Mouse (Mus musculus): ENCODE measurements around the gene Spef1. TPM values are rescaled to one million over a fixed set of nuclear protein-coding genes. Genes with fewer than 3 reads are reported as not detected.

Gene Spef1
- polyA plus RNA-seq, 1 experiment from 2014 or later: 3.7 TPM

GRCm38 (mm10) chr2:131148353-131149253 lies 38.5 kb downstream of the Spef1 start:
- Histone ChIP-seq H3K4me1 (replicated peaks; ENCODE audit: insufficient read depth, low read length) (no peaks in the 10 kb centered on the region), H3K36me3 (ENCODE audit: insufficient read depth, low read length) (peaks cover 63% of the 10 kb centered on the region), H3K4me3 (replicated peaks; ENCODE audit: low read depth, low read length) (no peak overlapping the region), H3K4me2 (ENCODE audit: low read length) (no peak overlapping the region), H3K9me3 (replicated peaks; ENCODE audit: low read length) (no peaks in the 10 kb centered on the region), H3K9ac (ENCODE audit: low read depth, low read length) (no peak overlapping the region), H3K27me3 (ENCODE audit: insufficient read depth, low read length) (no peaks in the 10 kb centered on the region), H3K27ac (peak overlapping the region; percentile 36; the same call in 1 of the 2 replicates)
- TF ChIP-seq CTCF (IDR thresholded peaks at IDR 0.05; ENCODE audit: low read depth): no peak
- WGBS: 84% methylated on average over 8 of the region's 8 CpGs
- no peak for DNase-seq (ENCODE audit: low spot score)
- 0 out of 2 replicates have a peak, but pooled peaks have one; percentile 22 for ATAC-seq (replicated peaks; ENCODE audit: low FRiP score, low read depth)

DNA sequence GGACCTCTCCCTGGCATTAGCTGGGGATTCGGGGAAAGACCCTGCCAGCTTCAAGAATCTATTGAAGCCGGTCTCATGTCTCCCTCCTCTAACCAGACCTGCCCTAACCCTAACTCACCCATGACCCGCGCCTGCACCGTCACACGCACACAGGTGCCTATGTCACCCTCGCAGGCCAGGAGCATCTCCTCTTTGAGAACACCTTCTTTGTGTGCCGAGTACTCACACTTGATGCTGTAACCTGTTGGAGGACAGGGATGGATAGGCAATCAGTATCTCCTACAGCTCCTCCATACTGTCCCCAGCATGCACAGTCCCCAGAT lies 40.1 kb downstream of the Spef1 start:
- WGBS: 92% methylated on average over 8 of the region's 8 CpGs
- H3K9ac ChIP-seq (ENCODE audit: low read depth, low read length): no peak overlapping the region

DNA sequence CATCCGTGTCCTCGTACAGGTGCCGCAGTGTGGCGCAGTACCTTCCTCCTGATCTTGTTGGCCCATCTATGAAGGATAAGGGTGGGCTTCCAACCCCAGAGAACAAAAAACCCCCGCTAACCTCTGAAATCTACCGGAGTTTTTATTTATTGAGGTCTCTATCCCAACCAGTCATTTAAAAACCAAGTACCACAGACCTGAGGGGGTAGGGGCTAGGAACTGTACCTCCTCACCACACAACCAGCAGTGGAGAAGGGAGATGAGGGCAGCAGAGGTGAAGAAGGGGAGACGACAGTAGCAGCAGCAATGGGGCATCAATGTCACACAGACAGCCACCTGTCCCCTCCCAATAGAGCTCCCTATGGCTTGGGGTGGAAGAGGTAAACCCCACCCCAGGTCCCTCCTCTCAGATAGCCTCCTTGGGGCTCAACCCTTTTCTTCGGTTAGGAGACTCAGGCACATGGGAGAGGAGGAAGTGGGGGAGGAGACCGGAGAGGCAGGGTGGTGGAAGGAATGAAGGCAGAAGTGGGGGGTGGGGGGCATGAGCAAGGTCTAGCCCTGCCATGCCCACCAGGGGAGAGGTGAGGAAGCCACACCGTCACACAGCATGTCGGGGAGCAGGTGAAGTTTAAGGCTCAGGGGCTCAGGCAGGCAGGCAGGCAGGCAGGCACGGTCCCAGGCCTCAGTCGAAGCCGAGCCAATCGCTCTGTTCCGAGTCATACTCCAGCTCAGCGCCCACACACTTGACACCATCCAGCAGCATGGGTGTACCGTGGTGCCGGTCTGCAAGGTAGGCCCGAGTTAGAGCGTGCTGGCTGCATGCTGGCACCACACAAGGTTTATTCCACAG lies 40.7 kb downstream of the Spef1 start:
- H3K27ac ChIP-seq: no peak overlapping the region
- ATAC-seq (replicated peaks; ENCODE audit: low FRiP score, low read depth) (no peak), DNase-seq (ENCODE audit: low spot score) (no peak)
- H3K9me3 ChIP-seq (replicated peaks; ENCODE audit: low read length): no peaks in the 10 kb centered on the region
- no peaks in the 10 kb centered on the region for H3K27me3 ChIP-seq (ENCODE audit: insufficient read depth, low read length)
- WGBS: 78% methylated on average over 21 of the region's 21 CpGs
- H3K4me3 ChIP-seq (replicated peaks; ENCODE audit: low read depth, low read length): no peak overlapping the region
- peaks cover 7% of the 10 kb centered on the region; the same call in 1 of the 2 replicates for H3K4me1 ChIP-seq (replicated peaks; ENCODE audit: insufficient read depth, low read length)
- TF ChIP-seq CTCF (IDR thresholded peaks at IDR 0.05; ENCODE audit: low read depth): no peak
- H3K4me2 ChIP-seq (ENCODE audit: low read length): no peak overlapping the region
- no peak overlapping the region for H3K9ac ChIP-seq (ENCODE audit: low read depth, low read length)
- H3K36me3 ChIP-seq (ENCODE audit: insufficient read depth, low read length): peaks cover 64% of the 10 kb centered on the region

More for the DNA sequence above, 40.1 kb downstream of the Spef1 start:
- Histone ChIP-seq H3K4me3 (replicated peaks; ENCODE audit: low read depth, low read length) (no peak overlapping the region), H3K9me3 (replicated peaks; ENCODE audit: low read length) (no peaks in the 10 kb centered on the region), H3K4me2 (ENCODE audit: low read length) (no peak overlapping the region), H3K4me1 (replicated peaks; ENCODE audit: insufficient read depth, low read length) (peaks cover 7% of the 10 kb centered on the region; the same call in 1 of the 2 replicates), H3K36me3 (ENCODE audit: insufficient read depth, low read length) (peaks cover 60% of the 10 kb centered on the region), H3K27ac (no peak overlapping the region), H3K27me3 (ENCODE audit: insufficient read depth, low read length) (no peaks in the 10 kb centered on the region)
- no peak for TF ChIP-seq CTCF (IDR thresholded peaks at IDR 0.05; ENCODE audit: low read depth)
- ATAC-seq (replicated peaks; ENCODE audit: low FRiP score, low read depth): no peak
- DNase-seq (ENCODE audit: low spot score): no peak

- no peaks in the 10 kb centered on the region for H3K27me3 ChIP-seq (ENCODE audit: insufficient read depth, low read length)
- DNase-seq (ENCODE audit: low spot score): no peak
- H3K27ac ChIP-seq: no peak overlapping the region
- H3K4me2 ChIP-seq (ENCODE audit: low read length): no peak overlapping the region
- peaks cover 7% of the 10 kb centered on the region; the same call in 1 of the 2 replicates for H3K4me1 ChIP-seq (replicated peaks; ENCODE audit: insufficient read depth, low read length)
- ATAC-seq (replicated peaks; ENCODE audit: low FRiP score, low read depth): no peak
- no peak overlapping the region for H3K4me3 ChIP-seq (replicated peaks; ENCODE audit: low read depth, low read length)
- H3K9ac ChIP-seq (ENCODE audit: low read depth, low read length): no peak overlapping the region
- peaks cover 59% of the 10 kb centered on the region for H3K36me3 ChIP-seq (ENCODE audit: insufficient read depth, low read length)
- TF ChIP-seq CTCF (IDR thresholded peaks at IDR 0.05; ENCODE audit: low read depth): no peak
- 78% methylated on average over 2 of the region's 2 CpGs for WGBS
- H3K9me3 ChIP-seq (replicated peaks; ENCODE audit: low read length): no peaks in the 10 kb centered on the region
Observed at GRCm38 (mm10) chr2:131145536-131145935, 41.5 kb downstream of the Spef1 start.

DNA sequence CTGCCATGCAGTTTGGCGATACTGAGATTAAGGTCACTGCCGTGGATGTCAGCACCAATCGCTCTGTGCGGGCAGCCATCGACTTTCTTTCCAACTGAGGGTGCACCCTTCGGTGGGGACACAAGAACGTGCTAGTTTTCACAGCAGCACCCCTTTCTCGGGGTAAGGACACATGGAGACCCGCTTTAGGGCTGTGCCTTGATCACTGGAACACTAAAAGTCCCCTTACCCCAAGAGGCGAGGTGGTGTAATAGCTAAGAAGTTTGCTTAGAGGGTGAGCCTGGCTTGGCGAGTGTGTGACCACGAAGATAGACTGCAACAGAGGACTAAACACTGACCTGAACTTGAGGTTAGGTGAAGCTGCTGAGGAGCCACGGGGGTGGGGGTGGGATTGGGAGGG lies 42.0 kb downstream of the Spef1 start:
- peaks cover 7% of the 10 kb centered on the region; the same call in 1 of the 2 replicates for H3K4me1 ChIP-seq (replicated peaks; ENCODE audit: insufficient read depth, low read length)
- ATAC-seq (replicated peaks; ENCODE audit: low FRiP score, low read depth) (no peak), DNase-seq (ENCODE audit: low spot score) (no peak)
- no peak for TF ChIP-seq CTCF (IDR thresholded peaks at IDR 0.05; ENCODE audit: low read depth)
- H3K9ac ChIP-seq (ENCODE audit: low read depth, low read length): no peak overlapping the region
- H3K9me3 ChIP-seq (replicated peaks; ENCODE audit: low read length): no peaks in the 10 kb centered on the region
- no peaks in the 10 kb centered on the region for H3K27me3 ChIP-seq (ENCODE audit: insufficient read depth, low read length)
- H3K4me3 ChIP-seq (replicated peaks; ENCODE audit: low read depth, low read length): no peak overlapping the region
- no peak overlapping the region for H3K4me2 ChIP-seq (ENCODE audit: low read length)
- H3K27ac ChIP-seq: no peak overlapping the region
- H3K36me3 ChIP-seq (ENCODE audit: insufficient read depth, low read length): peaks cover 59% of the 10 kb centered on the region
- WGBS: 64% methylated on average over 13 of the region's 13 CpGs

Data from kidney, postnatal 0 days (tissue).